Mouse (Mus musculus) heart, postnatal 36 days (tissue): ENCODE measurements around the gene 4930442H23Rik. TPM values are rescaled to one million over a fixed set of nuclear protein-coding genes. Genes with fewer than 3 reads are reported as not detected.
"Not testable (repeated sequence)": the region's sequence is repeated elsewhere in the genome, so short reads cannot be mapped to it uniquely, and the experiment has no call there.

Experiments used
- DNase-seq, 2 experiments: peaks; one replicate each; pipeline ENCODE4 v3.0.0; 2021 to 2022
- intact Hi-C: fragments of 180-260 bp; cut with DNase I; formaldehyde crosslinking; loops from one replicate; pipeline ENCODE4 v1.15.1; 2025
- total RNA-seq, 2 experiments: library from RNA; stranded (reverse); gene quantifications; 2 replicates each; pipeline ENCODE4 v1.2.3; 2021

The 4930442H23Rik gene
- not detected for total RNA-seq

- intact Hi-C loops = no loop called here
- DNase-seq = no peak
These were observed at the start of gene 4930442H23Rik for GRCm38 (mm10) chr10:81183805-81184204. Gene 4930442H23Rik, minus strand, starts transcription at chr10:81183849.

- DNase-seq = no peak
- intact Hi-C loops = no loop called here
These were observed 49.6 kb upstream of the 4930442H23Rik start for GRCm38 (mm10) chr10:81233226-81233585.

- DNase-seq = peak; percentile 79 to 81
- intact Hi-C loops = no loop called here
These were observed 49.1 kb upstream of the 4930442H23Rik start, which contains the start of gene Zfr2 for GRCm38 (mm10) chr10:81232580-81233225. Gene Zfr2, plus strand, starts transcription at chr10:81233155.

- intact Hi-C loops = no loop called here
These were observed 47.8 kb upstream of the 4930442H23Rik start for GRCm38 (mm10) chr10:81231436-81231835.

GRCm38 (mm10) chr10:81230438-81231332 lies 47.0 kb upstream of the 4930442H23Rik start, which contains the start of gene Atcay:
Gene Atcay, minus strand, starts transcription at chr10:81230833.
- intact Hi-C loops = no loop called here
- no peak for DNase-seq

More at GRCm38 (mm10) chr10:81231436-81231835, 47.8 kb upstream of the 4930442H23Rik start:
- no peak for DNase-seq

- DNase-seq = no peak
- intact Hi-C loops = no loop called here
These were observed 46.2 kb upstream of the 4930442H23Rik start for GRCm38 (mm10) chr10:81229735-81230437.

- intact Hi-C loops, DNase-seq: not testable (repeated sequence)
These were observed 40.1 kb upstream of the 4930442H23Rik start for GRCm38 (mm10) chr10:81223731-81224130.

GRCm38 (mm10) chr10:81221402-81222015 lies 37.9 kb upstream of the 4930442H23Rik start:
- intact Hi-C loops = no loop called here
- DNase-seq = no peak

GRCm38 (mm10) chr10:81217964-81218363 lies 34.3 kb upstream of the 4930442H23Rik start:
- intact Hi-C loops = loop anchor here (1.0 kb wide), 1 partner anchor 20 kb away; no protein-coding TSS in a partner anchor
- peak; percentile 66 to 78 for DNase-seq

- intact Hi-C loops = loop anchor here (1.0 kb wide), 1 partner anchor 19 kb away; no protein-coding TSS in a partner anchor
- DNase-seq = not testable (repeated sequence)
These were observed 33.6 kb upstream of the 4930442H23Rik start for GRCm38 (mm10) chr10:81217267-81217666.

GRCm38 (mm10) chr10:81216810-81217209 lies 33.2 kb upstream of the 4930442H23Rik start:
- DNase-seq = no peak
- intact Hi-C loops = loop anchor here (1.0 kb wide), 1 partner anchor 19 kb away; no protein-coding TSS in a partner anchor

GRCm38 (mm10) chr10:81216260-81216659 lies 32.6 kb upstream of the 4930442H23Rik start:
- no peak for DNase-seq
- intact Hi-C loops = no loop called here

- DNase-seq = no peak
These were observed 26.5 kb upstream of the 4930442H23Rik start for GRCm38 (mm10) chr10:81210154-81210553.

GRCm38 (mm10) chr10:81204137-81204536 lies 20.5 kb upstream of the 4930442H23Rik start:
- intact Hi-C loops = no loop called here
- no peak for DNase-seq

More at GRCm38 (mm10) chr10:81210154-81210553, 26.5 kb upstream of the 4930442H23Rik start:
- intact Hi-C loops = no loop called here

- intact Hi-C loops = no loop called here
- DNase-seq = no peak
These were observed 19.5 kb upstream of the 4930442H23Rik start for GRCm38 (mm10) chr10:81202978-81203720.

- intact Hi-C loops = no loop called here
- DNase-seq = peak in 1 of 2 experiments; percentile 49
These were observed 18.4 kb upstream of the 4930442H23Rik start, which contains the start of gene Nmrk2 for GRCm38 (mm10) chr10:81201807-81202758. Gene Nmrk2, minus strand, starts transcription at chr10:81202051.

GRCm38 (mm10) chr10:81200605-81201287 lies 17.1 kb upstream of the 4930442H23Rik start:
- intact Hi-C loops = no loop called here
- no peak for DNase-seq

GRCm38 (mm10) chr10:81200141-81200540 lies 16.5 kb upstream of the 4930442H23Rik start:
- peak in 1 of 2 experiments; percentile 29 for DNase-seq
- intact Hi-C loops = no loop called here
